In genomic region chr1:78781899-78782298, GRCm38 (mm10) we compare ENCODE assay signal across 10 mouse cellular contexts. TPM values are rescaled to one million over a fixed set of nuclear protein-coding genes. Genes with fewer than 3 reads are reported as not detected.
DNase-seq lines count a peak whose midpoint lies in the region.
"Had no signal": no experiment of that assay in that cellular context is flagged by ENCODE, and none has a peak within 500 bp of the region (broad histone marks: within the 10 kb centered on the region; RNA-seq: fewer than 3 reads in every experiment).

No protein-coding gene starts in this region.

- H3K9me3 ChIP-seq in heart, embryonic 10.5 days, result no peaks in the 10 kb centered on the region
- H3K9me3 ChIP-seq: embryonic facial prominence, embryonic 15.5 days had no signal

- H3K36me3 ChIP-seq in heart, embryonic 10.5 days, result no peaks in the 10 kb centered on the region
- H3K36me3 ChIP-seq: embryonic facial prominence, embryonic 15.5 days had no signal

- no peaks in the 10 kb centered on the region for H3K4me1 ChIP-seq in heart, embryonic 10.5 days
- H3K4me1 ChIP-seq: embryonic facial prominence, embryonic 15.5 days had no signal

- WGBS in heart, embryonic 10.5 days, result 52% methylated on average over 5 of the region's 5 CpGs

- intact Hi-C loops in left cerebral cortex, postnatal 14 days (cut with DNase I), result no loop called here

- DNase-seq in heart, embryonic 10.5 days (ENCODE audit: low spot score), result peak; percentile 75
- no peak for DNase-seq in heart, adult 18-20 months
- DNase-seq in urinary bladder, postnatal 14 days (ENCODE audit: low spot score), result peak; percentile 71
- DNase-seq in urinary bladder, postnatal 10 days (ENCODE audit: low spot score), result no peak
- peak; percentile 85 for DNase-seq in kidney, postnatal 10 days
- no peak for DNase-seq in left cerebral cortex, postnatal 14 days (ENCODE audit: low spot score in 2 of 2)
- DNase-seq in left cerebral cortex, adult 9 months (ENCODE audit: low spot score in 2 of 2), result no peak
- no peak for DNase-seq in testis, postnatal 14 days (ENCODE audit: low spot score)

- H3K27me3 ChIP-seq in heart, embryonic 10.5 days (ENCODE audit: insufficient read depth, poor library complexity, severe bottlenecking), result no peaks in the 10 kb centered on the region
- H3K27me3 ChIP-seq: embryonic facial prominence, embryonic 15.5 days had no signal

- no peak overlapping the region for H3K4me3 ChIP-seq in heart, embryonic 10.5 days
- H3K4me3 ChIP-seq: embryonic facial prominence, embryonic 15.5 days had no signal

- H3K27ac ChIP-seq in heart, embryonic 10.5 days, result no peak overlapping the region
- H3K27ac ChIP-seq: embryonic facial prominence, embryonic 15.5 days had no signal

RNA-seq across cellular contexts. Expression of gene Kcne4, which starts 34.7 kb away (rescaled TPM):
- 0.16 TPM in 1 of 2 replicates, not detected in the other for polyA plus RNA-seq in heart, embryonic 10.5 days (2016; fragmentation: Nextera tagmentation; extraction: Ambion mirVana)
- 1 to 10 TPM; 1.6 to 1.8 TPM for total RNA-seq in heart, adult 18-20 months (2021)
- 1 to 10 TPM; 1.1 to 1.5 TPM for total RNA-seq in left cerebral cortex, postnatal 14 days (2021)
- total RNA-seq: ES-E14 had no signal

Comparison
In these comparisons a context has a peak if more than half of its experiments do, and no peak if none do; other contexts are left out.
1. DNase-seq: peak in heart, embryonic 10.5 days (single experiment), urinary bladder, postnatal 14 days (single experiment) and kidney, postnatal 10 days (single experiment); none in heart, adult 18-20 months (0 of 2), urinary bladder, postnatal 10 days (single experiment), left cerebral cortex, postnatal 14 days (0 of 2), left cerebral cortex, adult 9 months (0 of 2) and testis, postnatal 14 days (single experiment).